Mouse (Mus musculus) neural tube, embryonic 14.5 days (tissue): Measurements from ENCODE around the gene Smurf2. TPM values are rescaled to one million over a fixed set of nuclear protein-coding genes. Genes with fewer than 3 reads are reported as not detected.

ENCODE experiments used
- ATAC-seq: fragments of 200-750 bp; cut with Nextera tagmentation; 2 replicates; pipeline ENCODE4 v1.8.0; 2017; ENCODE audit warnings: low read depth, mild to moderate bottlenecking, moderate TSS enrichment, moderate library complexity
- H3K27ac ChIP-seq: fragments of 300-500 bp; sonication (generic); 2 replicates; pipeline ENCODE4 v1.5.1; 2014; ENCODE audit warnings: low read depth, mild to moderate bottlenecking, control low read depth, low read length, moderate library complexity, mixed read lengths
- H3K27me3 ChIP-seq: fragments of 300-500 bp; sonication (generic); 2 replicates; pipeline ENCODE4 v1.6.1; 2014; ENCODE audit warnings: low read length; ENCODE audit not compliant: control insufficient read depth, insufficient read depth
- H3K36me3 ChIP-seq: fragments of 300-500 bp; sonication (generic); 2 replicates; pipeline ENCODE4 v1.6.1; 2014; ENCODE audit warnings: low read length, mixed read lengths; ENCODE audit not compliant: control insufficient read depth, insufficient read depth
- H3K4me1 ChIP-seq: fragments of 300-500 bp; sonication (generic); 2 replicates; pipeline ENCODE4 v1.6.1; 2014; ENCODE audit warnings: low read length; ENCODE audit not compliant: control insufficient read depth, insufficient read depth
- H3K4me2 ChIP-seq: fragments of 300-500 bp; sonication (generic); 2 replicates; pipeline ENCODE4 v1.6.1; 2014; ENCODE audit warnings: mild to moderate bottlenecking, low read depth, low read length, control low read depth
- H3K4me3 ChIP-seq: fragments of 300-500 bp; sonication (generic); 2 replicates; pipeline ENCODE4 v1.5.1; 2014; ENCODE audit warnings: low read depth, low read length, control low read depth, mixed read lengths
- H3K9ac ChIP-seq: fragments of 300-500 bp; sonication (generic); replicated peaks from 2 replicates; pipeline ENCODE4 v1.6.1; 2014; ENCODE audit warnings: low read depth, mild to moderate bottlenecking, control low read depth, low read length, mixed read lengths
- H3K9me3 ChIP-seq: fragments of 300-500 bp; sonication (generic); 2 replicates; pipeline ENCODE4 v1.6.1; 2016; ENCODE audit warnings: low read length; ENCODE audit not compliant: control insufficient read depth
- WGBS: fragments of 180-500 bp; shearing (Covaris S2); extraction: QIAGEN DNeasy Blood & Tissue Kit; methylation state at CpG from one replicate; pipeline ENCODE4 v1.1.7; 2014; 5-methylcytosine and 5-hydroxymethylcytosine counted together
- polyA plus RNA-seq: library from polyadenylated mRNA; unstranded; fragments of >200 nt; fragmentation: Nextera tagmentation; extraction: Ambion mirVana; gene quantifications from 2 replicates; pipeline ENCODE4 v1.2.1, GENCODE M21; 2014

The Smurf2 gene
- polyA plus RNA-seq, 1 experiment from 2014 or later = 18.6 TPM

- H3K9ac ChIP-seq = peak overlapping the region; percentile 83
- H3K27ac ChIP-seq = peak overlapping the region; percentile 92
- 1% methylated on average over 62 of the region's 87 CpGs for WGBS
- H3K4me1 ChIP-seq = peaks cover 22% of the 10 kb centered on the region
- H3K27me3 ChIP-seq = no peaks in the 10 kb centered on the region; the same call in 1 of the 2 replicates
- peak overlapping the region; percentile 79 for H3K4me3 ChIP-seq
- peak; percentile 89 for ATAC-seq
- H3K36me3 ChIP-seq = no peaks in the 10 kb centered on the region
- peak overlapping the region; percentile 83 for H3K4me2 ChIP-seq
- no peaks in the 10 kb centered on the region for H3K9me3 ChIP-seq
Measured at GRCm38 (mm10) chr11:106919612-106920550, 634 bp downstream of the Smurf2 start.

- Histone ChIP-seq H3K9me3 (no peaks in the 10 kb centered on the region), H3K4me2 (peak overlapping the region; percentile 83), H3K27me3 (no peaks in the 10 kb centered on the region; the same call in 1 of the 2 replicates), H3K4me1 (peaks cover 22% of the 10 kb centered on the region), H3K36me3 (no peaks in the 10 kb centered on the region), H3K4me3 (peak overlapping the region; percentile 79), H3K27ac (no peak overlapping the region), H3K9ac (0 out of 2 replicates have a peak overlapping the region, but pooled peaks have one; percentile 83)
- ATAC-seq = no peak
- WGBS = 18% methylated on average over 8 of the region's 8 CpGs
Measured at GRCm38 (mm10) chr11:106918901-106919300, 1.6 kb downstream of the Smurf2 start.

GRCm38 (mm10) chr11:106911257-106911656 is 9.3 kb downstream of the Smurf2 start:
- no peaks in the 10 kb centered on the region for H3K36me3 ChIP-seq
- H3K4me1 ChIP-seq = no peaks in the 10 kb centered on the region
- no peak overlapping the region for H3K4me3 ChIP-seq
- H3K9ac ChIP-seq = no peak overlapping the region
- no peaks in the 10 kb centered on the region for H3K27me3 ChIP-seq
- H3K4me2 ChIP-seq = no peak overlapping the region
- H3K9me3 ChIP-seq = no peaks in the 10 kb centered on the region
- no peak overlapping the region for H3K27ac ChIP-seq
- ATAC-seq = no peak

- H3K36me3 ChIP-seq = no peaks in the 10 kb centered on the region
- H3K27ac ChIP-seq = no peak overlapping the region
- H3K9ac ChIP-seq = no peak overlapping the region
- no peaks in the 10 kb centered on the region for H3K9me3 ChIP-seq
- no peaks in the 10 kb centered on the region for H3K4me1 ChIP-seq
- no peaks in the 10 kb centered on the region for H3K27me3 ChIP-seq
- no peak for ATAC-seq
- H3K4me3 ChIP-seq = no peak overlapping the region
- H3K4me2 ChIP-seq = no peak overlapping the region
Measured at GRCm38 (mm10) chr11:106908016-106908415, 12.5 kb downstream of the Smurf2 start.

- no peak for ATAC-seq
- WGBS = 79% methylated on average over 1 of the region's 1 CpGs
- H3K36me3 ChIP-seq = no peaks in the 10 kb centered on the region
- H3K4me3 ChIP-seq = no peak overlapping the region
- no peaks in the 10 kb centered on the region for H3K9me3 ChIP-seq
- no peaks in the 10 kb centered on the region for H3K4me1 ChIP-seq
- H3K4me2 ChIP-seq = no peak overlapping the region
- no peak overlapping the region for H3K27ac ChIP-seq
- no peaks in the 10 kb centered on the region for H3K27me3 ChIP-seq
- H3K9ac ChIP-seq = no peak overlapping the region
Measured at GRCm38 (mm10) chr11:106907253-106907652, 13.3 kb downstream of the Smurf2 start.

GRCm38 (mm10) chr11:106905707-106906106 is 14.8 kb downstream of the Smurf2 start:
- H3K4me1 ChIP-seq = no peaks in the 10 kb centered on the region
- H3K9ac ChIP-seq = no peak overlapping the region
- H3K27ac ChIP-seq = no peak overlapping the region
- no peaks in the 10 kb centered on the region for H3K27me3 ChIP-seq
- no peak overlapping the region for H3K4me2 ChIP-seq
- H3K9me3 ChIP-seq = no peaks in the 10 kb centered on the region
- no peak overlapping the region for H3K4me3 ChIP-seq
- no peaks in the 10 kb centered on the region for H3K36me3 ChIP-seq
- ATAC-seq = no peak
- WGBS = 94% methylated on average over 4 of the region's 4 CpGs

GRCm38 (mm10) chr11:106899804-106900203 is 20.7 kb downstream of the Smurf2 start:
- 91% methylated on average over 1 of the region's 1 CpGs for WGBS
- Histone ChIP-seq H3K36me3 (no peaks in the 10 kb centered on the region), H3K9me3 (no peaks in the 10 kb centered on the region), H3K27me3 (no peaks in the 10 kb centered on the region), H3K4me1 (no peaks in the 10 kb centered on the region), H3K9ac (no peak overlapping the region), H3K27ac (no peak overlapping the region), H3K4me2 (no peak overlapping the region), H3K4me3 (no peak overlapping the region)
- ATAC-seq = no peak

GRCm38 (mm10) chr11:106896561-106897168 is 23.9 kb downstream of the Smurf2 start:
- no peak for ATAC-seq
- 87% methylated on average over 2 of the region's 2 CpGs for WGBS
- H3K9me3 ChIP-seq = no peaks in the 10 kb centered on the region
- no peak overlapping the region for H3K9ac ChIP-seq
- H3K4me1 ChIP-seq = no peaks in the 10 kb centered on the region
- H3K27ac ChIP-seq = no peak overlapping the region
- H3K4me2 ChIP-seq = no peak overlapping the region
- no peaks in the 10 kb centered on the region for H3K27me3 ChIP-seq
- H3K4me3 ChIP-seq = no peak overlapping the region
- H3K36me3 ChIP-seq = no peaks in the 10 kb centered on the region

- H3K27ac ChIP-seq = no peak overlapping the region
- H3K4me3 ChIP-seq = no peak overlapping the region
- H3K36me3 ChIP-seq = no peaks in the 10 kb centered on the region
- H3K4me2 ChIP-seq = no peak overlapping the region
- 64% methylated on average over 1 of the region's 1 CpGs for WGBS
- no peaks in the 10 kb centered on the region for H3K9me3 ChIP-seq
- H3K4me1 ChIP-seq = no peaks in the 10 kb centered on the region
- no peak overlapping the region for H3K9ac ChIP-seq
- no peak for ATAC-seq
- H3K27me3 ChIP-seq = no peaks in the 10 kb centered on the region
Measured at GRCm38 (mm10) chr11:106883656-106884055, 36.9 kb downstream of the Smurf2 start.
